Comparison of ENCODE assay signal across 26 mouse cellular contexts in the genomic region with DNA sequence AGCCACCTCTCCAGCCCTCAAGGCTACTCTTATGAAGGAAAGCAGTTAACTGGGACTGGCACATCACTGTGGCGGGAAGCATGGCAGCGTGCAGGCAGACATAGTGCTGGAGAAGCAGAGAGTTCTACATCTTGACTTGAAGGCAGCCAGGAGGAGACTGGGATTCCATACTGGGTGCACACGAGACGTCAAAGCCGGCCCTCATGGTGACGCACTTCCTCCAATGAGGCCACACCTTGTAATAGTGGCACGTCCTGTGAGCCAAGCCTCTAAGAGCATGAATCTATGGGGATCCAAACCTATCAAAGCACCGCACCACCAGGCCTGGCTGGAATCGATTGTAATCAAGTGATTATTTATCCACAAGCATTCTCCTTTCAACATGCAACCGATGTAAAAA.
"Had no signal": no experiment of that assay in that cellular context is flagged by ENCODE, and none has a peak within 500 bp of the region (broad histone marks: within the 10 kb centered on the region; RNA-seq: fewer than 3 reads in every experiment).

No protein-coding gene starts in this region.

- H3K9ac ChIP-seq: heart, embryonic 13.5 days; heart, embryonic 15.5 days; hindbrain, embryonic 13.5 days; hindbrain, embryonic 15.5 days; limb, embryonic 13.5 days; limb, embryonic 15.5 days; liver, embryonic 12.5 days; liver, embryonic 14.5 days had no signal

- H3K4me3 ChIP-seq: heart, adult 2 months; heart, embryonic 13.5 days; heart, embryonic 15.5 days; hindbrain, embryonic 13.5 days; hindbrain, embryonic 15.5 days; limb, embryonic 13.5 days; limb, embryonic 15.5 days; liver, embryonic 12.5 days had no signal

- DNase-seq: gastrocnemius, postnatal 14 days; gastrocnemius, postnatal 36 days; heart, adult 11 months; heart, adult 2 months; heart, postnatal 14 days; heart, postnatal 36 days; kidney, adult 11 months; kidney, adult 2 months; kidney, adult 9 months; kidney, postnatal 10 days; kidney, postnatal 25 days; kidney, postnatal 4 days; layer of hippocampus, adult 9-11 months; layer of hippocampus, postnatal 36 days; left cerebral cortex, postnatal 4 days had no signal

- H3K4me2 ChIP-seq: heart, embryonic 11.5 days; heart, embryonic 13.5 days; heart, embryonic 15.5 days; hindbrain, embryonic 13.5 days; hindbrain, embryonic 15.5 days; limb, embryonic 13.5 days; limb, embryonic 15.5 days; liver, embryonic 12.5 days had no signal

- H3K36me3 ChIP-seq: heart, embryonic 13.5 days; heart, embryonic 15.5 days; hindbrain, embryonic 13.5 days; hindbrain, embryonic 15.5 days; limb, embryonic 13.5 days; limb, embryonic 15.5 days; liver, embryonic 12.5 days had no signal

- H3K27me3 ChIP-seq: heart, embryonic 13.5 days; heart, embryonic 15.5 days; hindbrain, embryonic 13.5 days; hindbrain, embryonic 15.5 days; limb, embryonic 13.5 days; limb, embryonic 15.5 days had no signal

- H3K9me3 ChIP-seq: heart, embryonic 13.5 days; heart, embryonic 15.5 days; hindbrain, embryonic 13.5 days; hindbrain, embryonic 15.5 days; limb, embryonic 13.5 days; limb, embryonic 15.5 days; liver, embryonic 12.5 days had no signal

- H3K27ac ChIP-seq: heart, adult 2 months; heart, embryonic 13.5 days; heart, embryonic 15.5 days; hindbrain, embryonic 13.5 days; hindbrain, embryonic 15.5 days; hindbrain, postnatal 0 days; limb, embryonic 13.5 days; limb, embryonic 15.5 days; liver, embryonic 12.5 days; liver, embryonic 14.5 days had no signal

- ATAC-seq: hindbrain, postnatal 0 days; intestine, embryonic 16.5 days; liver, embryonic 12.5 days had no signal
